Comparison of ENCODE assay signal across 16 mouse cellular contexts in genomic region chr16:90102596-90102995, GRCm38 (mm10).
"Had no signal": no experiment of that assay in that cellular context is flagged by ENCODE, and none has a peak within 500 bp of the region (broad histone marks: within the 10 kb centered on the region; RNA-seq: fewer than 3 reads in every experiment).

No protein-coding gene starts in this region.

- H3K9ac ChIP-seq: liver, embryonic 14.5 days; lung, embryonic 15.5 days; midbrain, embryonic 13.5 days; midbrain, embryonic 15.5 days; neural tube, embryonic 12.5 days had no signal

- H3K36me3 ChIP-seq: lung, embryonic 15.5 days; midbrain, embryonic 13.5 days; midbrain, embryonic 15.5 days; neural tube, embryonic 12.5 days had no signal

- H3K4me2 ChIP-seq: lung, embryonic 15.5 days; midbrain, embryonic 11.5 days; midbrain, embryonic 13.5 days; midbrain, embryonic 15.5 days; neural tube, embryonic 12.5 days had no signal

- H3K27me3 ChIP-seq: lung, embryonic 15.5 days; midbrain, embryonic 13.5 days; midbrain, embryonic 15.5 days; neural tube, embryonic 12.5 days had no signal

- H3K4me3 ChIP-seq: lung, embryonic 15.5 days; midbrain, embryonic 13.5 days; midbrain, embryonic 15.5 days; neural tube, embryonic 12.5 days had no signal

- H3K9me3 ChIP-seq: lung, embryonic 15.5 days; midbrain, embryonic 13.5 days; midbrain, embryonic 15.5 days had no signal

- DNase-seq: lung, adult 2 months; lung, postnatal 36 days; right cerebral cortex, postnatal 25 days; right cerebral cortex, postnatal 4 days; spleen, adult 18-20 months; thymus, adult 18-20 months; thymus, postnatal 14 days; thymus, postnatal 36 days had no signal

- ATAC-seq: lung, postnatal 0 days; midbrain, embryonic 13.5 days; midbrain, embryonic 15.5 days had no signal

- H3K4me1 ChIP-seq: midbrain, embryonic 15.5 days had no signal

- H3K27ac ChIP-seq: liver, embryonic 14.5 days; lung, embryonic 15.5 days; macrophage; midbrain, embryonic 13.5 days; midbrain, embryonic 15.5 days; neural tube, embryonic 12.5 days had no signal
